Mouse (Mus musculus): ENCODE data around the gene Ppp6r1.

DNA sequence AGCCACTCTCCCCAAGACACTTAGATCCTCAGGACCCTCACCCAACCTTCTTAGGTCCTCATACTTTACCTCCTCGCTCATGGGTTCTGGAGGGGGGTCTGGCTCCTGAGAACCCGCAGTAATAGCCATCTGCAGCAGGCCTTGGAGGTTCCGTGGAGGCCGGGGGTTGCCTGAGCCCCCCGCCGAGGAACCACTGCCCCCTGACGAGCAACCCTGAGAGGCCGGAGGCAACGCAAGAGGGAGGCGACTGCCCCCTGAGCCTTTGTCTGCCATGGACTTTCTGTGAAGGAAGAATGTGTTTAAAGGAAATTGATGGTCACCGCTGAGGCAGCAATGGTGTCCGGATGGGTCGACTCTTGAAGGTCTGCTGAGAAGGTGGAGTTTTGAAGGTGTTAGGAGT, 25.4 kb upstream of the Ppp6r1 start:
- TF ChIP-seq POLR2A (IDR thresholded peaks at IDR 0.05; ENCODE audit: borderline replicate concordance, extremely low read depth, insufficient read depth, insufficient read length, poor library complexity, severe bottlenecking) = no peak
- TF ChIP-seq CTCF (IDR thresholded peaks at IDR 0.05; ENCODE audit: borderline replicate concordance, extremely low read depth, insufficient read depth, insufficient read length) = no peak

Data from brain, embryonic 14.5 days (tissue).